Mouse (Mus musculus): ENCODE results near the gene Rbm47.

DNA sequence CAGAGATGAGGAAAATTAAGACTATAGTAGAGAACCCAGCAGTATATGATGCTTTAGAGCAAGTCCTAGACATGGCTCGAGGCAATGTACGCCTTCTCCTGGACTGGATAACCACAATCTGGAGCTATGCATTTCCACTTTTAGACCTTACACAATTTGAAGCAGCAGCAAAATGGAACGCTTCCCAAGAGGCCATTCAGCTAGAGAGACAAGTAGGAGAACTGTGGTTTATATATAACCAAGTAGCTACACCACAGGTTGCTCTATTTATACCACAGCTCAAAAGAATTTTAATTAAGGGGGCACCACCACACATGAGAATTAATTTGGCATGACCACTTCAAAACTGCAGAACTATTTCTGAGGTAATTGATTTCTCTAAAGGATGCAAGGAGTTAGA lies 9.2 kb upstream of the Rbm47 start:
- TF ChIP-seq CTCF (IDR thresholded peaks at IDR 0.05; ENCODE audit: extremely low read depth, insufficient read length, insufficient replicate concordance, low read depth, low read length): no peak
- no peak for TF ChIP-seq POLR2A (IDR thresholded peaks at IDR 0.05; ENCODE audit: low read depth, low read length)

All from small intestine, adult 2 months (tissue).